Mouse (Mus musculus) G1E (cell line): ENCODE results near the gene Apom. TPM values are rescaled to one million over a fixed set of nuclear protein-coding genes. Genes with fewer than 3 reads are reported as not detected.

ENCODE experiments used
- ATAC-seq: 2 replicates; pipeline ENCODE4 v1.8.0; 2016; ENCODE audit warnings: mild to moderate bottlenecking; ENCODE audit not compliant: insufficient number of reproducible peaks, poor library complexity, low FRiP score, severe bottlenecking; ENCODE audit errors: extremely low read depth
- DNase-seq: peaks from one replicate; pipeline ENCODE4 v3.0.0; 2012; ENCODE audit warnings: low spot score
- H3K27me3 ChIP-seq: 2 replicates; pipeline ENCODE4 v1.6.1; 2012; ENCODE audit warnings: mild to moderate bottlenecking, low read length, inconsistent platforms; ENCODE audit not compliant: insufficient read depth
- H3K36me3 ChIP-seq: replicated peaks from 2 replicates; pipeline ENCODE3; 2012; ENCODE audit warnings: mild to moderate bottlenecking, inconsistent platforms
- H3K4me1 ChIP-seq: 2 replicates; pipeline ENCODE4 v1.6.1; 2012; ENCODE audit warnings: low read depth, low read length, inconsistent platforms, mixed read lengths; ENCODE audit not compliant: insufficient read depth
- H3K4me3 ChIP-seq: 2 replicates; pipeline ENCODE4 v1.5.1; 2012; ENCODE audit warnings: low read depth, mild to moderate bottlenecking, inconsistent platforms, low read length, moderate library complexity, mixed read lengths
- H3K9me3 ChIP-seq: replicated peaks from 2 replicates; pipeline ENCODE4 v1.6.1; 2012; ENCODE audit warnings: inconsistent platforms
- CTCF ChIP-seq: IDR thresholded peaks from 2 replicates; pipeline ENCODE4 v1.5.1; 2012; ENCODE audit warnings: low read depth, low read length, inconsistent platforms, mixed read lengths
- GATA1 ChIP-seq: IDR thresholded peaks from 2 replicates; pipeline ENCODE4 v1.6.1; 2012; ENCODE audit warnings: borderline replicate concordance, low read length, inconsistent platforms, mixed read lengths
- GATA2 ChIP-seq: IDR thresholded peaks from 2 replicates; pipeline ENCODE4 v1.6.1; 2012; ENCODE audit warnings: low read depth, low read length, inconsistent platforms, borderline replicate concordance
- POLR2AphosphoS5 ChIP-seq: IDR thresholded peaks from 2 replicates; pipeline ENCODE4 v1.6.1; 2012; ENCODE audit warnings: low read depth, low read length, inconsistent platforms; ENCODE audit not compliant: insufficient replicate concordance
- TAL1 ChIP-seq: conservative IDR thresholded peaks from 2 replicates; pipeline ENCODE4 v1.6.1; 2012; ENCODE audit warnings: low read depth, low read length, inconsistent platforms, mixed read lengths
- polyA plus RNA-seq: library from polyadenylated mRNA; stranded (reverse); fragments of >175 nt; gene quantifications from 2 replicates; pipeline ENCODE4 v1.2.3, GENCODE M21; 2012
- total RNA-seq, 2 experiments: library from RNA; stranded (forward) in 1 of 2; stranded (reverse) in 1 of 2; fragments of 200-1000 nt in 1 of 2; fragments of >200 nt in 1 of 2; fragmentation: Nextera tagmentation in 1 of 2; gene quantifications; 2 replicates each; pipeline ENCODE4 v1.2.3; 2014 to 2017

Gene Apom
- total and polyA plus RNA-seq, 3 experiments, result 0.10 to 0.22 TPM; not detected in 1

- ATAC-seq (peak; percentile 97), DNase-seq (peak; percentile 95)
- H3K9me3 ChIP-seq, result no peaks in the 10 kb centered on the region
- H3K27me3 ChIP-seq, result no peaks in the 10 kb centered on the region
- TF ChIP-seq POLR2AphosphoS5 (no peak), GATA1 (no peak), GATA2 (no peak), CTCF (no peak), TAL1 (no peak)
- H3K4me1 ChIP-seq, result peaks cover 54% of the 10 kb centered on the region
- H3K4me3 ChIP-seq, result peak within 1 kb of the TSS; percentile 91
- peaks cover 38% of the 10 kb centered on the region for H3K36me3 ChIP-seq
Observed at GRCm38 (mm10) chr17:35164568-35165450, 33.0 kb upstream of the Apom start, which contains the start of gene Prrc2a. Gene Prrc2a, minus strand, starts transcription at chr17:35164897.

- Histone ChIP-seq H3K27me3 (no peaks in the 10 kb centered on the region), H3K4me3 (peak overlapping the region; percentile 91), H3K4me1 (peaks cover 57% of the 10 kb centered on the region), H3K9me3 (no peaks in the 10 kb centered on the region), H3K36me3 (peaks cover 44% of the 10 kb centered on the region)
- ATAC-seq, result no peak
- DNase-seq, result no peak
- TF ChIP-seq TAL1, result no peak
- no peak for TF ChIP-seq GATA2
- no peak for TF ChIP-seq CTCF
- no peak for TF ChIP-seq GATA1
- no peak for TF ChIP-seq POLR2AphosphoS5
Observed at GRCm38 (mm10) chr17:35164218-35164567, 32.3 kb upstream of the Apom start.

DNA sequence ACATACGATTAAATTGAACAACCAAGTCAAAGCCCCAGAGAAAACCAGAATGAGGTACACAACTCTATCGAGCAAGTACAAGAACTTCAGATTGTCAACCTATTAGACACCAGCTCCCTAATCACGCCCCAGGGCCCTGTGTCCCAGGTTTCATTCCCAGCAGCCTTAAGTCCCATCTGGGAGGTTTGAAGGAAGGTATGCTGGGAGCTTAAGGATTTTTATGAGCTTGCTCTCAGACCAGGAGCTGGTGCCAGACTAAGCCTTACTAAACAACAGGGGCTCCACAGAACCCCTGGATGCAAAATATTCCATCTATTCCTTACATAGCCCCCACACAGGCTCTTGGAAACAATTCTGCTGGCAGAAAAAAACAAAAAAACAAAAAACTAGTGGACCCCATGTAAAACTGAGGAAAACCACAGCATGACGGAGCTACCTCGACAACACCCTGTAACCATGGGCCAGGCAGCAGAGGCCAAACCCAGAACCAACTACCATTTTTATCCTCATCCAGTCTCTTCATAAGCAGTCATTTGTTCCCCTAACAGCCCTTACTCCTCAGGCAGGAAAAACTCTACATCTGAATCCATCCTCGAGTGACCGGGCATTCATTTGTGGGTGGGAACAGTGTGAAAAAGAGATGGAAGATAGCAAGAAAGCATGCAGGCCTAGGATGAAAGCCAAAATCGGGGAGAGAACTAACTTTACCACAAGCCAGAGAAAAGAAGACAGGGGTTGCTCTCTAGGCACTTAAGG, 31.7 kb upstream of the Apom start:
- peaks cover 51% of the 10 kb centered on the region for H3K36me3 ChIP-seq
- no peaks in the 10 kb centered on the region for H3K9me3 ChIP-seq
- peak overlapping the region; percentile 91 for H3K4me3 ChIP-seq
- ATAC-seq, result no peak
- no peak for DNase-seq
- H3K4me1 ChIP-seq, result peaks cover 60% of the 10 kb centered on the region
- H3K27me3 ChIP-seq, result no peaks in the 10 kb centered on the region
- TF ChIP-seq CTCF (no peak), GATA2 (no peak), POLR2AphosphoS5 (no peak), TAL1 (no peak), GATA1 (no peak)

GRCm38 (mm10) chr17:35162730-35163129, 30.9 kb upstream of the Apom start:
- DNase-seq (no peak), ATAC-seq (no peak)
- TF ChIP-seq GATA2 (no peak), CTCF (no peak), POLR2AphosphoS5 (no peak), TAL1 (no peak), GATA1 (no peak)
- no peaks in the 10 kb centered on the region for H3K27me3 ChIP-seq
- H3K36me3 ChIP-seq, result peaks cover 59% of the 10 kb centered on the region
- H3K4me3 ChIP-seq, result peak overlapping the region; percentile 91
- H3K4me1 ChIP-seq, result peaks cover 61% of the 10 kb centered on the region
- no peaks in the 10 kb centered on the region for H3K9me3 ChIP-seq

DNA sequence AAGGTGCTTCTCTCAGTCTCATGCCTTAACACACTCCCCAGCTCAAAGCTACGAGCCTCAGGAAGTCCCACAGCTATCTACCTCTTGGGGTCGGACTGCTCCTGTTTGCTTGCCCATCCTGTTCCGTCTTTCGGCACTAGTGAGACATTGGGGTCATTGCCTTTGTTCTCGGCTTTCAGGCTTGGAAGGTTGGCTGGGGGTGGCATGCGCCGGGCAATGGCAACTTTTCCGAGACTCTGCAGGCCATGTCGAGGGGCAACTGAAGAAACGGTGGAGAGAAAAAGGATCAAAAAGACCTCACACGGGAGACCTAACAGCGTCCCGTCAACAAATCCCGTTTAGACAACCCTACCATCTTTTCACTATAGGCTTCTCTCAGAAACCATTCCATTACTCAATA, 30.3 kb upstream of the Apom start:
- Histone ChIP-seq H3K4me1 (peaks cover 65% of the 10 kb centered on the region), H3K36me3 (peaks cover 65% of the 10 kb centered on the region), H3K27me3 (no peaks in the 10 kb centered on the region), H3K9me3 (no peaks in the 10 kb centered on the region), H3K4me3 (peak overlapping the region; percentile 91; the same call in 1 of the 2 replicates)
- no peak for ATAC-seq
- TF ChIP-seq GATA2 (no peak), TAL1 (no peak), CTCF (no peak), GATA1 (no peak), POLR2AphosphoS5 (no peak)
- no peak for DNase-seq

DNA sequence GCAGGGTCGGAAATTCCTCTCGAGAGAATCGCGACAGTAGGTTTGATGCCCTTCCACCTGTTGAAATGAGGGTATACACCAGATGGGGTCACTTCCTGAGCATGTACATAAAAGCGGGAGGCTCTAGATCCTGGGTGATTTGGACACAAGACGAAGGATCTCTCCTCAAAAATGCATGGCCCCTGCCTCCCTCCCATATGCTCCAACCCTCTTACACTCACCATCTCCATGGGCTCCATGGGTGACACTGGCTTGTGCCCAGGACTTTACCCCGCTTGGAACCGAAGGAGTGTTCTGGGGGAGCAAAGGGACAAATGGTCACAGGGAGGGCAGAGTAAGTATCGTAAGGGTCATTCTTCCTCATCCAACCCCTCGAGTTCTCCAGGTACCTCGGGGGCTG, 29.6 kb upstream of the Apom start:
- Histone ChIP-seq H3K9me3 (no peaks in the 10 kb centered on the region), H3K36me3 (peaks cover 72% of the 10 kb centered on the region), H3K4me1 (peaks cover 66% of the 10 kb centered on the region), H3K4me3 (peak overlapping the region; percentile 91; the same call in 1 of the 2 replicates), H3K27me3 (no peaks in the 10 kb centered on the region)
- no peak for DNase-seq
- no peak for ATAC-seq
- no peak for TF ChIP-seq CTCF
- TF ChIP-seq GATA2, result no peak
- no peak for TF ChIP-seq POLR2AphosphoS5
- no peak for TF ChIP-seq TAL1
- TF ChIP-seq GATA1, result no peak
